Mouse (Mus musculus): ENCODE measurements around the gene Golga7b. TPM values are rescaled to one million over a fixed set of nuclear protein-coding genes. Genes with fewer than 3 reads are reported as not detected.

The Golga7b gene
- polyA plus RNA-seq, 1 experiment: 90.4 TPM

- TF ChIP-seq CTCF (IDR thresholded peaks at IDR 0.05; ENCODE audit: borderline replicate concordance, insufficient read depth, low read depth, low read length) (no peak), POLR2A (IDR thresholded peaks at IDR 0.05; ENCODE audit: borderline replicate concordance, insufficient read depth, low read length) (no peak)
- Histone ChIP-seq H3K27ac (ENCODE audit: insufficient read depth, low read length) (no peak overlapping the region), H3K4me3 (replicated peaks; ENCODE audit: insufficient read depth, low read depth, low read length) (no peak overlapping the region), H3K27me3 (ENCODE audit: control insufficient read depth, insufficient read depth, low read length) (no peaks in the 10 kb centered on the region), H3K4me1 (ENCODE audit: control insufficient read depth, insufficient read depth, low read length) (peaks cover 38% of the 10 kb centered on the region)
- WGBS: 26% methylated on average over 18 of the region's 19 CpGs
- peak in 1 of 2 experiments; percentile 35 for DNase-seq
These were observed 21.0 kb downstream of the Golga7b start for GRCm38 (mm10) chr19:42268337-42268736.

GRCm38 (mm10) chr19:42270119-42270518, 22.7 kb downstream of the Golga7b start:
- DNase-seq: peak; percentile 72 to 84

GRCm38 (mm10) chr19:42271182-42271581, 23.8 kb downstream of the Golga7b start:
- no peak overlapping the region for H3K27ac ChIP-seq (ENCODE audit: insufficient read depth, low read length)
- no peaks in the 10 kb centered on the region for H3K27me3 ChIP-seq (ENCODE audit: control insufficient read depth, insufficient read depth, low read length)
- peak in 1 of 2 experiments; percentile 28 for DNase-seq
- H3K4me1 ChIP-seq (ENCODE audit: control insufficient read depth, insufficient read depth, low read length): peaks cover 38% of the 10 kb centered on the region
- WGBS: 67% methylated on average over 7 of the region's 7 CpGs
- H3K4me3 ChIP-seq (replicated peaks; ENCODE audit: insufficient read depth, low read depth, low read length): no peak overlapping the region
- TF ChIP-seq POLR2A (IDR thresholded peaks at IDR 0.05; ENCODE audit: borderline replicate concordance, insufficient read depth, low read length): no peak
- no peak for TF ChIP-seq CTCF (IDR thresholded peaks at IDR 0.05; ENCODE audit: borderline replicate concordance, insufficient read depth, low read depth, low read length)

More at GRCm38 (mm10) chr19:42270119-42270518, 22.7 kb downstream of the Golga7b start:
- TF ChIP-seq POLR2A (IDR thresholded peaks at IDR 0.05; ENCODE audit: borderline replicate concordance, insufficient read depth, low read length) (peak; percentile 15; the same call in 1 of the 2 replicates), CTCF (IDR thresholded peaks at IDR 0.05; ENCODE audit: borderline replicate concordance, insufficient read depth, low read depth, low read length) (no peak)
- Histone ChIP-seq H3K4me1 (ENCODE audit: control insufficient read depth, insufficient read depth, low read length) (peaks cover 38% of the 10 kb centered on the region), H3K4me3 (replicated peaks; ENCODE audit: insufficient read depth, low read depth, low read length) (no peak overlapping the region), H3K27me3 (ENCODE audit: control insufficient read depth, insufficient read depth, low read length) (no peaks in the 10 kb centered on the region), H3K27ac (ENCODE audit: insufficient read depth, low read length) (peak overlapping the region; percentile 64)
- 12% methylated on average over 6 of the region's 6 CpGs for WGBS

GRCm38 (mm10) chr19:42272003-42272963, 24.9 kb downstream of the Golga7b start:
- no peaks in the 10 kb centered on the region for H3K27me3 ChIP-seq (ENCODE audit: control insufficient read depth, insufficient read depth, low read length)
- DNase-seq: peak; percentile 83 to 94
- no peak overlapping the region for H3K27ac ChIP-seq (ENCODE audit: insufficient read depth, low read length)
- peaks cover 38% of the 10 kb centered on the region for H3K4me1 ChIP-seq (ENCODE audit: control insufficient read depth, insufficient read depth, low read length)
- 39% methylated on average over 14 of the region's 14 CpGs for WGBS
- no peak overlapping the region for H3K4me3 ChIP-seq (replicated peaks; ENCODE audit: insufficient read depth, low read depth, low read length)
- TF ChIP-seq CTCF (IDR thresholded peaks at IDR 0.05; ENCODE audit: borderline replicate concordance, insufficient read depth, low read depth, low read length) (peak; percentile 91), POLR2A (IDR thresholded peaks at IDR 0.05; ENCODE audit: borderline replicate concordance, insufficient read depth, low read length) (no peak)

GRCm38 (mm10) chr19:42277288-42277687, 29.9 kb downstream of the Golga7b start:
- no peak for DNase-seq

GRCm38 (mm10) chr19:42278461-42278860, 31.1 kb downstream of the Golga7b start:
- H3K4me1 ChIP-seq (ENCODE audit: control insufficient read depth, insufficient read depth, low read length): peaks cover 7% of the 10 kb centered on the region
- no peaks in the 10 kb centered on the region for H3K27me3 ChIP-seq (ENCODE audit: control insufficient read depth, insufficient read depth, low read length)
- H3K27ac ChIP-seq (ENCODE audit: insufficient read depth, low read length): no peak overlapping the region
- H3K4me3 ChIP-seq (replicated peaks; ENCODE audit: insufficient read depth, low read depth, low read length): no peak overlapping the region
- WGBS: 30% methylated on average over 5 of the region's 5 CpGs
- DNase-seq: no peak
- no peak for TF ChIP-seq POLR2A (IDR thresholded peaks at IDR 0.05; ENCODE audit: borderline replicate concordance, insufficient read depth, low read length)
- TF ChIP-seq CTCF (IDR thresholded peaks at IDR 0.05; ENCODE audit: borderline replicate concordance, insufficient read depth, low read depth, low read length): no peak

More at GRCm38 (mm10) chr19:42277288-42277687, 29.9 kb downstream of the Golga7b start:
- WGBS: 95% methylated on average over 6 of the region's 6 CpGs
- Histone ChIP-seq H3K4me1 (ENCODE audit: control insufficient read depth, insufficient read depth, low read length) (peaks cover 7% of the 10 kb centered on the region), H3K4me3 (replicated peaks; ENCODE audit: insufficient read depth, low read depth, low read length) (no peak overlapping the region), H3K27ac (ENCODE audit: insufficient read depth, low read length) (no peak overlapping the region), H3K27me3 (ENCODE audit: control insufficient read depth, insufficient read depth, low read length) (no peaks in the 10 kb centered on the region)
- TF ChIP-seq POLR2A (IDR thresholded peaks at IDR 0.05; ENCODE audit: borderline replicate concordance, insufficient read depth, low read length) (no peak), CTCF (IDR thresholded peaks at IDR 0.05; ENCODE audit: borderline replicate concordance, insufficient read depth, low read depth, low read length) (no peak)

GRCm38 (mm10) chr19:42279611-42280010, 32.2 kb downstream of the Golga7b start:
- H3K27me3 ChIP-seq (ENCODE audit: control insufficient read depth, insufficient read depth, low read length): no peaks in the 10 kb centered on the region
- H3K4me3 ChIP-seq (replicated peaks; ENCODE audit: insufficient read depth, low read depth, low read length): no peak overlapping the region
- no peak overlapping the region for H3K27ac ChIP-seq (ENCODE audit: insufficient read depth, low read length)
- 50% methylated on average over 3 of the region's 3 CpGs for WGBS
- H3K4me1 ChIP-seq (ENCODE audit: control insufficient read depth, insufficient read depth, low read length): peaks cover 7% of the 10 kb centered on the region
- DNase-seq: no peak
- TF ChIP-seq POLR2A (IDR thresholded peaks at IDR 0.05; ENCODE audit: borderline replicate concordance, insufficient read depth, low read length) (no peak), CTCF (IDR thresholded peaks at IDR 0.05; ENCODE audit: borderline replicate concordance, insufficient read depth, low read depth, low read length) (no peak)
